Mouse (Mus musculus) lung, postnatal 0 days (tissue): ENCODE measurements at regions not wholly inside any gene's neighbourhood (a gene's known extent, or its start where the extent isn't known, plus 50 kb on each side); places are given as distances from the start of the nearest gene placed in this dataset.

Experiments used
- CTCF ChIP-seq: IDR thresholded peaks from 2 replicates; pipeline ENCODE4 v1.5.1; 2016; ENCODE audit warnings: antibody characterized with exemption, mild to moderate bottlenecking
- EP300 ChIP-seq: IDR thresholded peaks from 2 replicates; pipeline ENCODE4 v1.6.1; 2016; ENCODE audit warnings: antibody characterized with exemption, mild to moderate bottlenecking, control low read depth

GRCm38 (mm10) chr7:110702414-110702783, 65.6 kb upstream of the Ampd3 start:
- no peak for TF ChIP-seq EP300
- TF ChIP-seq CTCF: no peak
